Mouse (Mus musculus): ENCODE data around the gene Cherp.

GRCm38 (mm10) chr8:72491017-72491416, 16.0 kb upstream of the Cherp start:
- TF ChIP-seq POLR2A (IDR thresholded peaks at IDR 0.05; ENCODE audit: control insufficient read depth, extremely low read depth, insufficient read depth, low read length, poor library complexity) (no peak), CTCF (IDR thresholded peaks at IDR 0.05; ENCODE audit: borderline replicate concordance, control insufficient read depth, extremely low read depth, insufficient read depth, low read length, poor library complexity) (no peak)
